28 mouse cellular contexts compared by ENCODE assay signal in the genomic region with DNA sequence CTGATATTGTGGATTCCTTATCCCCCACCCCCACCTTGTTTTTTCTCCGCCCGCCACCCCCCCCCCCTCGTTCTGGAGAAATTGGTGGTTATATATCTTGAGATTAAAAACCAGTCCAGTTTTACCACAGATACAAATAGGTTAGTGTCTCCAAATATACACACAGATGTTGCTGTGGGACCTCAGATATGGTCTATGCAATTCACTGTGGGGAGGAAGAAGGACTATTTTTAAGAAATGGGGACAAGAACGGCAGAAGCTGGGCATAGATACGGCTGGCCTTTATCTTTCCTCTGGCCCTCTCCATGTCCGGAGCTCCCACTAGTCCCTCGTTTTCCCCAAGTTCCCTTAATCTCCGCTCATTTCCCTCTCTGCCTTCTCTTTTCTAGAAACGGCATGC.
DNase-seq lines count a peak whose midpoint lies in the region; ATAC-seq and TF ChIP-seq lines count a peak whose summit lies in the region.
"Had no signal": no experiment of that assay in that cellular context is flagged by ENCODE, and none has a peak within 500 bp of the region (broad histone marks: within the 10 kb centered on the region; RNA-seq: fewer than 3 reads in every experiment).

No protein-coding gene starts in this region.

- no peak for TF ChIP-seq RAD21 in MEL (IDR thresholded peaks at IDR 0.05; ENCODE audit: low read depth, low read length)

- H3K36me3 ChIP-seq in MEL (ENCODE audit: control insufficient read depth in 1 of 2, insufficient read depth in 2 of 2, low read length in 2 of 2): peaks cover 0 to 36% of the 10 kb centered on the region in 2 experiments; a peak in 2 of 4 replicates
- H3K36me3 ChIP-seq in liver, embryonic 13.5 days: no peaks in the 10 kb centered on the region
- H3K36me3 ChIP-seq: embryonic facial prominence, embryonic 12.5 days; G1E; hindbrain, embryonic 13.5 days; limb, embryonic 13.5 days; midbrain, embryonic 10.5 days had no signal

- H3K4me2 ChIP-seq in liver, embryonic 13.5 days: peak overlapping the region; percentile 55
- H3K4me2 ChIP-seq: embryonic facial prominence, embryonic 12.5 days; hindbrain, embryonic 13.5 days; limb, embryonic 13.5 days; lung, embryonic 14.5 days had no signal

- no peak for TF ChIP-seq CTCF in MEL (IDR thresholded peaks at IDR 0.05 in 2 of 3, conservative IDR thresholded peaks at IDR 0.05 in 1 of 3; ENCODE audit: control insufficient read depth in 1 of 3, insufficient read depth in 1 of 3, low read depth in 2 of 3, low read length in 3 of 3, poor library complexity in 1 of 3, severe bottlenecking in 1 of 3)

- H3K4me1 ChIP-seq in MEL (ENCODE audit: control insufficient read depth in 1 of 2, insufficient read depth in 2 of 2, low read length in 2 of 2): peaks cover 8 to 40% of the 10 kb centered on the region in 2 experiments
- H3K4me1 ChIP-seq in liver, embryonic 13.5 days (replicated peaks): peaks cover 47% of the 10 kb centered on the region
- H3K4me1 ChIP-seq: embryonic facial prominence, embryonic 12.5 days; hindbrain, embryonic 13.5 days had no signal

- H3K27me3 ChIP-seq in MEL (ENCODE audit: control insufficient read depth in 1 of 2, insufficient read depth in 2 of 2, low read length in 2 of 2): no peaks in the 10 kb centered on the region
- no peaks in the 10 kb centered on the region for H3K27me3 ChIP-seq in liver, embryonic 13.5 days
- H3K27me3 ChIP-seq: CH12.LX; embryonic facial prominence, embryonic 12.5 days; hindbrain, embryonic 13.5 days; limb, embryonic 13.5 days had no signal

- peak; percentile 79 for DNase-seq in MEL (ENCODE audit: low read depth, low spot score)
- DNase-seq in liver, embryonic 13.5 days: peak; percentile 41
- no peak for DNase-seq in urinary bladder, postnatal 14 days (ENCODE audit: low spot score)
- no peak for DNase-seq in frontal cortex, postnatal 25 days (ENCODE audit: low spot score in 2 of 2)
- no peak for DNase-seq in spleen, postnatal 10 days (ENCODE audit: low spot score in 2 of 2)
- DNase-seq: adrenal gland, postnatal 14 days; B cell, adult 2 months; cerebellum, adult 11 months; cerebellum, postnatal 14 days; gastrocnemius, postnatal 10 days; heart, adult 18-20 months; kidney, adult 18-20 months; kidney, postnatal 4 days; lung, embryonic 14.5 days; lung, postnatal 36 days; thymus, adult 2 months; thymus, postnatal 4 days had no signal

- 14% methylated on average over 9 of the region's 9 CpGs for WGBS in liver, embryonic 13.5 days (ENCODE audit: insufficient replicate concordance)

- no peaks in the 10 kb centered on the region for H3K79me2 ChIP-seq in MEL (ENCODE audit: control insufficient read depth, insufficient read depth, low read length, poor library complexity)

- H3K9ac ChIP-seq in MEL (ENCODE audit: control insufficient read depth, low read depth, low read length, poor library complexity, severe bottlenecking): peak overlapping the region; percentile 6; the same call in 1 of the 2 replicates
- no peak overlapping the region for H3K9ac ChIP-seq in liver, embryonic 13.5 days
- H3K9ac ChIP-seq: embryonic facial prominence, embryonic 12.5 days; hindbrain, embryonic 13.5 days; limb, embryonic 13.5 days; lung, embryonic 14.5 days had no signal

- peak; percentile 89 to 90 for TF ChIP-seq EP300 in MEL (IDR thresholded peaks at IDR 0.05; ENCODE audit: low read depth in 1 of 2, low read length in 2 of 2)

- peak; percentile 85 for ATAC-seq in common myeloid progenitor, adult 5-6 weeks (replicated peaks; ENCODE audit: low read depth, poor library complexity, severe bottlenecking)
- ATAC-seq in liver, embryonic 13.5 days (ENCODE audit: low read depth): peak; percentile 88
- peak; percentile 78 for ATAC-seq in megakaryocyte progenitor cell, adult 5-6 weeks (replicated peaks; ENCODE audit: poor library complexity)
- ATAC-seq: forebrain, embryonic 14.5 days; inflammation-experienced regulatory T-cells, adult 6 months had no signal

- no peaks in the 10 kb centered on the region for H3K9me3 ChIP-seq in MEL (replicated peaks; ENCODE audit: insufficient read depth, low read length)
- no peaks in the 10 kb centered on the region for H3K9me3 ChIP-seq in liver, embryonic 13.5 days (replicated peaks)
- H3K9me3 ChIP-seq: embryonic facial prominence, embryonic 12.5 days; hindbrain, embryonic 13.5 days; limb, embryonic 13.5 days; midbrain, embryonic 10.5 days had no signal

- peak overlapping the region; percentile 37 to 39 for H3K4me3 ChIP-seq in MEL (ENCODE audit: control insufficient read depth in 1 of 2, insufficient read depth in 1 of 2, low read depth in 2 of 2, low read length in 2 of 2)
- H3K4me3 ChIP-seq in liver, embryonic 13.5 days (replicated peaks): peak overlapping the region; percentile 4; the same call in 1 of the 2 replicates
- H3K4me3 ChIP-seq: embryonic facial prominence, embryonic 12.5 days; hindbrain, embryonic 13.5 days; limb, embryonic 13.5 days; midbrain, embryonic 10.5 days had no signal

- no peak for TF ChIP-seq POLR2A in MEL (IDR thresholded peaks at IDR 0.05; ENCODE audit: control insufficient read depth in 1 of 2, insufficient read depth in 1 of 2, low read depth in 1 of 2, low read length in 2 of 2, poor library complexity in 1 of 2)

- H3K27ac ChIP-seq in MEL (ENCODE audit: control insufficient read depth, low read depth, low read length): peak overlapping the region; percentile 37
- peak overlapping the region; percentile 25; the same call in 1 of the 2 replicates for H3K27ac ChIP-seq in liver, embryonic 13.5 days
- H3K27ac ChIP-seq: embryonic facial prominence, embryonic 12.5 days; hindbrain, embryonic 13.5 days; limb, embryonic 13.5 days; midbrain, embryonic 10.5 days; stomach, postnatal 0 days had no signal

TF ChIP-seq in MEL, 35 proteins besides CTCF, POLR2A, EP300 and RAD21:
- 0 out of 2 replicates have a peak, but pooled peaks have one; percentile 18 for TF ChIP-seq HCFC1 (IDR thresholded peaks at IDR 0.05; ENCODE audit: low read depth, low read length)
- TF ChIP-seq MAX (IDR thresholded peaks at IDR 0.05; ENCODE audit: low read length): no peak
- peak; percentile 51; the same call in 1 of the 2 replicates for TF ChIP-seq MAZ (IDR thresholded peaks at IDR 0.05; ENCODE audit: low read depth, low read length)
- TF ChIP-seq MAFK (IDR thresholded peaks at IDR 0.05; ENCODE audit: borderline replicate concordance, low read depth, low read length): peak; percentile 87
- TF ChIP-seq CHD1 (IDR thresholded peaks at IDR 0.05; ENCODE audit: low read depth, low read length): no peak
- TF ChIP-seq GABPA (IDR thresholded peaks at IDR 0.05; ENCODE audit: low read depth, low read length): no peak
- TF ChIP-seq TAL1 (IDR thresholded peaks at IDR 0.05; ENCODE audit: low read length): peak; percentile 90
- TF ChIP-seq TCF12 (IDR thresholded peaks at IDR 0.05; ENCODE audit: low read depth, low read length): peak; percentile 93
- TF ChIP-seq MYB (IDR thresholded peaks at IDR 0.05; ENCODE audit: low read depth, low read length): peak; percentile 30; the same call in 1 of the 2 replicates
- TF ChIP-seq USF1 (IDR thresholded peaks at IDR 0.05; ENCODE audit: low read depth, low read length): no peak
- peak; percentile 86 for TF ChIP-seq GATA1 (IDR thresholded peaks at IDR 0.05; ENCODE audit: low read depth, low read length)
- 0 out of 2 replicates have a peak, but pooled peaks have one; percentile 3 for TF ChIP-seq ZC3H11A (IDR thresholded peaks at IDR 0.05; ENCODE audit: low read depth, low read length)
- peak; percentile 84 for TF ChIP-seq RCOR1 (IDR thresholded peaks at IDR 0.05; ENCODE audit: low read depth, low read length)
- TF ChIP-seq NELFE (IDR thresholded peaks at IDR 0.05; ENCODE audit: low read depth, low read length): no peak
- no peak for TF ChIP-seq MXI1 (IDR thresholded peaks at IDR 0.05; ENCODE audit: low read depth, low read length)
- TF ChIP-seq TBP (IDR thresholded peaks at IDR 0.05; ENCODE audit: low read depth, low read length): 0 out of 2 replicates have a peak, but pooled peaks have one; percentile 19
- no peak for TF ChIP-seq E2F4 (IDR thresholded peaks at IDR 0.05; ENCODE audit: borderline replicate concordance, low read depth, low read length)
- peak; percentile 66; the same call in 1 of the 2 replicates for TF ChIP-seq SIN3A (IDR thresholded peaks at IDR 0.05; ENCODE audit: low read length)
- 0 out of 2 replicates have a peak, but pooled peaks have one; percentile 25 for TF ChIP-seq MYC (IDR thresholded peaks at IDR 0.05; ENCODE audit: low read depth, low read length)
- TF ChIP-seq MEF2A (IDR thresholded peaks at IDR 0.05; ENCODE audit: extremely low read depth, insufficient replicate concordance, low read depth, low read length, poor library complexity, severe bottlenecking): peak; percentile 99
- TF ChIP-seq POLR2AphosphoS2 (IDR thresholded peaks at IDR 0.05; ENCODE audit: low read length): no peak
- peak; percentile 94 for TF ChIP-seq ETS1 (IDR thresholded peaks at IDR 0.05; ENCODE audit: low read depth, low read length)
- TF ChIP-seq BHLHE40 (IDR thresholded peaks at IDR 0.05; ENCODE audit: borderline replicate concordance, low read depth, low read length): peak; percentile 49; the same call in 1 of the 2 replicates

Comparison
In these comparisons a context has a peak if more than half of its experiments do, and no peak if none do; other contexts are left out.
1. DNase-seq: peak in MEL (single experiment) and liver, embryonic 13.5 days (single experiment); none in urinary bladder, postnatal 14 days (single experiment), frontal cortex, postnatal 25 days (0 of 2) and spleen, postnatal 10 days (0 of 2).
2. Peak in every context shown above with its lines, with median percentiles within 50 percentile points of each other: ATAC-seq.